ENCODE assay signal across 10 mouse cellular contexts in the genomic region with DNA sequence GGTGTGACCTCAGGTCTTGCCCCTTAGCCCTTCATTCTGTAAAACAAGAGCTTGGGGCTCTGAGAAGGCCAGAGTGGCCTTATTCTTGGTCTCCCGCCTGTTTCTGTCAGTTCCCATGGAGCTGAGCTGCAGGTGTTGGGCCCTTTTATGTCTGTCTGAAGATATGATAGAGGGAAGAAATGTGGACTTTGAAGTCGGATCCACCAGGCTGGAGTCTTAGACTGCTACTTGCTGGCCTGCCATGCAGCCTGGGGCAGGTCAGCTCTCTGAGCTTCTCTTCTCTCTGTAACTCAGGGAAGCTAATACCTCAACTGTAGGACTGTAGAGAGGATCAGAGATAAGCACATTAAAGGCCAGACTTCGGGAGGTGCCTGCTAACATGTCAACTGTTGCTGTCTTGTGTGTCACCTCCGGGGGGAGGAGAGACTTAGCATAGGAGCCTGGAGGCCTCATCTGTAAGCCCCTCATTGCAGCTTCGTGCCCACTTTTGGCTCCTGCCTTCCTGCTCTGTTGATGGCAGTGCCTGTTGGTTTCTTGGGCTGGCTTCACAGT.
DNase-seq lines count a peak whose midpoint lies in the region; ATAC-seq and TF ChIP-seq lines count a peak whose summit lies in the region.
"Had no signal": no experiment of that assay in that cellular context is flagged by ENCODE, and none has a peak within 500 bp of the region (broad histone marks: within the 10 kb centered on the region; RNA-seq: fewer than 3 reads in every experiment).

No protein-coding gene starts in this region.

- no peak overlapping the region for H3K4me3 ChIP-seq in embryonic facial prominence, embryonic 14.5 days (ENCODE audit: low read depth, low read length)
- no peak overlapping the region for H3K4me3 ChIP-seq in intestine, postnatal 0 days (ENCODE audit: low read depth, low read length)
- no peak overlapping the region for H3K4me3 ChIP-seq in midbrain, embryonic 15.5 days
- H3K4me3 ChIP-seq: heart, adult 2 months; lung, embryonic 15.5 days had no signal

- 0 out of 2 replicates have a peak overlapping the region, but pooled peaks have one; percentile 8 for H3K9ac ChIP-seq in embryonic facial prominence, embryonic 14.5 days (ENCODE audit: low read depth, low read length)
- no peak overlapping the region for H3K9ac ChIP-seq in intestine, postnatal 0 days (ENCODE audit: low read depth, low read length)
- no peak overlapping the region for H3K9ac ChIP-seq in midbrain, embryonic 15.5 days
- H3K9ac ChIP-seq: lung, embryonic 15.5 days had no signal

- H3K4me1 ChIP-seq in embryonic facial prominence, embryonic 14.5 days (ENCODE audit: control insufficient read depth, insufficient read depth, low read length): peaks cover 36% of the 10 kb centered on the region
- H3K4me1 ChIP-seq in intestine, postnatal 0 days (replicated peaks; ENCODE audit: control insufficient read depth, insufficient read depth, low read length): peaks cover 2% of the 10 kb centered on the region
- H3K4me1 ChIP-seq in midbrain, embryonic 15.5 days: peaks cover 63% of the 10 kb centered on the region

- no peak for ATAC-seq in embryonic facial prominence, embryonic 14.5 days (ENCODE audit: low read depth)
- peak; percentile 61 for ATAC-seq in intestine, postnatal 0 days
- 0 out of 2 replicates have a peak, but pooled peaks have one; percentile 19 for ATAC-seq in midbrain, embryonic 15.5 days (replicated peaks)

- H3K27me3 ChIP-seq in embryonic facial prominence, embryonic 14.5 days (replicated peaks; ENCODE audit: control insufficient read depth, insufficient read depth, low read length): no peaks in the 10 kb centered on the region
- no peaks in the 10 kb centered on the region for H3K27me3 ChIP-seq in intestine, postnatal 0 days (replicated peaks; ENCODE audit: control insufficient read depth, insufficient read depth, low read length)
- H3K27me3 ChIP-seq in midbrain, embryonic 15.5 days (replicated peaks): no peaks in the 10 kb centered on the region
- H3K27me3 ChIP-seq: lung, embryonic 15.5 days had no signal

- intact Hi-C loops in left cerebral cortex, postnatal 25 days (cut with DNase I): no loop called here

- H3K4me2 ChIP-seq in embryonic facial prominence, embryonic 14.5 days (ENCODE audit: low read depth, low read length): no peak overlapping the region
- H3K4me2 ChIP-seq in intestine, postnatal 0 days (replicated peaks; ENCODE audit: low read depth): 0 out of 2 replicates have a peak overlapping the region, but pooled peaks have one; percentile 3
- H3K4me2 ChIP-seq in midbrain, embryonic 15.5 days: no peak overlapping the region
- H3K4me2 ChIP-seq: lung, embryonic 15.5 days had no signal

- no peak overlapping the region for H3K27ac ChIP-seq in embryonic facial prominence, embryonic 14.5 days (replicated peaks; ENCODE audit: low read depth, low read length)
- peak overlapping the region; percentile 84 for H3K27ac ChIP-seq in intestine, postnatal 0 days (ENCODE audit: low read depth, low read length)
- H3K27ac ChIP-seq in midbrain, embryonic 15.5 days: peak overlapping the region; percentile 39
- H3K27ac ChIP-seq: heart, adult 2 months; lung, embryonic 15.5 days had no signal

- DNase-seq in kidney, adult 11 months: peak; percentile 27
- no peak for DNase-seq in kidney, postnatal 4 days
- no peak for DNase-seq in embryonic facial prominence, embryonic 14.5 days (ENCODE audit: low spot score)
- no peak for DNase-seq in left cerebral cortex, postnatal 25 days (ENCODE audit: low spot score in 2 of 2)
- DNase-seq in testis, postnatal 14 days (ENCODE audit: low spot score): no peak
- DNase-seq in spleen, postnatal 4 days (ENCODE audit: low spot score in 2 of 2): no peak
- DNase-seq: heart, adult 2 months had no signal

- no peaks in the 10 kb centered on the region for H3K36me3 ChIP-seq in embryonic facial prominence, embryonic 14.5 days (ENCODE audit: control insufficient read depth, insufficient read depth, low read length)
- no peaks in the 10 kb centered on the region for H3K36me3 ChIP-seq in intestine, postnatal 0 days (ENCODE audit: control insufficient read depth, insufficient read depth)
- no peaks in the 10 kb centered on the region for H3K36me3 ChIP-seq in midbrain, embryonic 15.5 days (replicated peaks)
- H3K36me3 ChIP-seq: lung, embryonic 15.5 days had no signal

- no peak for TF ChIP-seq CTCF in intestine, postnatal 0 days (IDR thresholded peaks at IDR 0.05; ENCODE audit: low read depth)

- no peaks in the 10 kb centered on the region for H3K9me3 ChIP-seq in embryonic facial prominence, embryonic 14.5 days (ENCODE audit: control insufficient read depth, low read length)
- H3K9me3 ChIP-seq in intestine, postnatal 0 days (ENCODE audit: control insufficient read depth): no peaks in the 10 kb centered on the region
- no peaks in the 10 kb centered on the region for H3K9me3 ChIP-seq in midbrain, embryonic 15.5 days
- H3K9me3 ChIP-seq: lung, embryonic 15.5 days had no signal

- WGBS in embryonic facial prominence, embryonic 14.5 days: 56% methylated on average over 5 of the region's 5 CpGs
- 39% methylated on average over 5 of the region's 5 CpGs for WGBS in intestine, postnatal 0 days
- WGBS in midbrain, embryonic 15.5 days: 45% methylated on average over 5 of the region's 5 CpGs
